Mouse (Mus musculus): Measurements from ENCODE around the gene Unc45b.

- TF ChIP-seq POLR2A (IDR thresholded peaks at IDR 0.05; ENCODE audit: low read depth, low read length), result no peak
- no peak for TF ChIP-seq CTCF (IDR thresholded peaks at IDR 0.05; ENCODE audit: extremely low read depth, insufficient read length, insufficient replicate concordance, low read depth, low read length)
These were observed 11.3 kb downstream of the Unc45b start for GRCm38 (mm10) chr11:82921691-82922090.

Data from small intestine, adult 2 months (tissue).